Comparison of ENCODE assay signal across 8 mouse cellular contexts in the genomic region with DNA sequence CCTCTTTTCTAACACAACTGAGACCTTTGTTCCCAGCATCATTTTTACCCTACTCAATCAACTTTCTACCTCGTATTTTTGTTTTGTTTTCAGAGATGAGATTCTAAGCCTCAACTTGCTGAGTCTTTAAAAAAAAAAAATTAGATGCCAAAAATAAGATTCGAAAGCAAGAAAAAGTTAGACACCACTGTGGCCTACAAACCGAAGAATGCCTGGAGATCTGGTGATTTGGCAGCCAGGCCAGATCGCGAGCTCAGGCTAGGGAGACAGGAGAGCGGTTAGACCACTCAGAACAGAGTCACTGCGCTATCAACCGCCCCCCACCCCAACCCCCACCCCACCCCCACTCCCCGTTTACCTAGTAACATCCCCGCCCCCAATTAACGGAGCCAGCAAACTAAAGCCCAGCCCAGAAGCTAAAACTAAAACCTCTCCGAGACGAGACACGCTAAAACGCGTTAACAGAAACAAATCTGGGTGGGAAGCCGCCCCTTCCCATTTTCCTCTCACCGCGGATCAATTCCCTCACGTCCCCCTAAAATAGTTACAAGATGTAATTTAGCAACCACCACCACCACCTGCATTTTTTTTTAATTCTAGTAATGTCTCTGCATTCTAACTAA. TPM values are rescaled to one million over a fixed set of nuclear protein-coding genes. Genes with fewer than 3 reads are reported as not detected.
DNase-seq lines count a peak whose midpoint lies in the region; ATAC-seq and TF ChIP-seq lines count a peak whose summit lies in the region.

No protein-coding gene starts in this region.

- ATAC-seq in embryonic facial prominence, embryonic 13.5 days (ENCODE audit: insufficient number of reproducible peaks, insufficient read depth, low FRiP score, low TSS enrichment, low read depth): no peak

- H3K27ac ChIP-seq in heart, embryonic 10.5 days: peak overlapping the region; percentile 99
- peak overlapping the region; percentile 97; the same call in 1 of the 2 replicates for H3K27ac ChIP-seq in embryonic facial prominence, embryonic 13.5 days
- H3K27ac ChIP-seq in limb, embryonic 10.5 days: peak overlapping the region; percentile 98
- H3K27ac ChIP-seq in small intestine, adult 2 months (ENCODE audit: insufficient read depth, low read depth, low read length): no peak overlapping the region

- H3K4me2 ChIP-seq in embryonic facial prominence, embryonic 13.5 days: peak overlapping the region; percentile 75

- H3K27me3 ChIP-seq in heart, embryonic 10.5 days (ENCODE audit: insufficient read depth, poor library complexity, severe bottlenecking): no peaks in the 10 kb centered on the region
- H3K27me3 ChIP-seq in embryonic facial prominence, embryonic 13.5 days: no peaks in the 10 kb centered on the region
- H3K27me3 ChIP-seq in limb, embryonic 10.5 days (ENCODE audit: low read depth, poor library complexity, severe bottlenecking): no peaks in the 10 kb centered on the region
- H3K27me3 ChIP-seq in small intestine, adult 2 months (ENCODE audit: control insufficient read depth, insufficient read depth, low read length): no peaks in the 10 kb centered on the region

- 6% methylated on average over 20 of the region's 20 CpGs for WGBS in heart, embryonic 10.5 days
- WGBS in embryonic facial prominence, embryonic 13.5 days: 6% methylated on average over 20 of the region's 20 CpGs
- 10% methylated on average over 20 of the region's 20 CpGs for WGBS in limb, embryonic 10.5 days
- 7% methylated on average over 20 of the region's 20 CpGs for WGBS in small intestine, adult 2 months

- H3K9ac ChIP-seq in embryonic facial prominence, embryonic 13.5 days: peak overlapping the region; percentile 97

- no peak for TF ChIP-seq CTCF in small intestine, adult 2 months (IDR thresholded peaks at IDR 0.05; ENCODE audit: extremely low read depth, insufficient read length, insufficient replicate concordance, low read depth, low read length)

- TF ChIP-seq POLR2A in small intestine, adult 2 months (IDR thresholded peaks at IDR 0.05; ENCODE audit: low read depth, low read length): no peak

- DNase-seq in heart, embryonic 10.5 days (ENCODE audit: low spot score): no peak
- no peak for DNase-seq in heart, adult 9 months (ENCODE audit: low spot score in 2 of 2)
- DNase-seq in ES-CJ7 (ENCODE audit: low read depth, low spot score): peak; percentile 73
- DNase-seq in limb, embryonic 10.5 days (ENCODE audit: low spot score): no peak
- DNase-seq in gastrocnemius, adult 18-20 months (ENCODE audit: low spot score): no peak
- DNase-seq in lung, postnatal 36 days: no peak

- H3K36me3 ChIP-seq in heart, embryonic 10.5 days: peaks cover 15% of the 10 kb centered on the region
- H3K36me3 ChIP-seq in embryonic facial prominence, embryonic 13.5 days: peaks cover 14% of the 10 kb centered on the region
- H3K36me3 ChIP-seq in limb, embryonic 10.5 days: peaks cover 18% of the 10 kb centered on the region
- H3K36me3 ChIP-seq in small intestine, adult 2 months (ENCODE audit: control insufficient read depth, insufficient read depth, low read length): peaks cover 5% of the 10 kb centered on the region

- H3K4me3 ChIP-seq in heart, embryonic 10.5 days: peak overlapping the region; percentile 98
- peak overlapping the region; percentile 91 for H3K4me3 ChIP-seq in embryonic facial prominence, embryonic 13.5 days
- peak overlapping the region; percentile 97 for H3K4me3 ChIP-seq in limb, embryonic 10.5 days
- peak overlapping the region; percentile 95 for H3K4me3 ChIP-seq in small intestine, adult 2 months (ENCODE audit: low read depth, low read length)

- no peaks in the 10 kb centered on the region for H3K9me3 ChIP-seq in heart, embryonic 10.5 days
- H3K9me3 ChIP-seq in embryonic facial prominence, embryonic 13.5 days: no peaks in the 10 kb centered on the region
- no peaks in the 10 kb centered on the region for H3K9me3 ChIP-seq in limb, embryonic 10.5 days (replicated peaks)

- peaks cover 4% of the 10 kb centered on the region; the same call in 1 of the 2 replicates for H3K4me1 ChIP-seq in heart, embryonic 10.5 days
- H3K4me1 ChIP-seq in embryonic facial prominence, embryonic 13.5 days: peaks cover 6% of the 10 kb centered on the region; the same call in 1 of the 2 replicates
- H3K4me1 ChIP-seq in limb, embryonic 10.5 days: peaks cover 10% of the 10 kb centered on the region
- no peaks in the 10 kb centered on the region for H3K4me1 ChIP-seq in small intestine, adult 2 months (ENCODE audit: control insufficient read depth, insufficient read depth, insufficient read length, low read length)

RNA-seq across cellular contexts. Expression of a gene that starts 2.0 kb away (rescaled TPM):
- 7.0 and 8.6 TPM in 2 replicates for polyA plus RNA-seq in heart, embryonic 10.5 days (2016; fragmentation: Nextera tagmentation; extraction: Ambion mirVana)
- polyA plus RNA-seq in embryonic facial prominence, embryonic 13.5 days (2015; fragmentation: Nextera tagmentation; extraction: Ambion mirVana): 8.4 TPM in 2 replicates
- 7.6 and 8.9 TPM in 2 replicates for polyA plus RNA-seq in limb, embryonic 10.5 days (2016; fragmentation: Nextera tagmentation; extraction: Ambion mirVana)
- 2.3 and 3.1 TPM in 2 replicates for polyA plus RNA-seq in small intestine, adult 2 months (2012; rRNA removed)
- total RNA-seq in gastrocnemius, adult 18-20 months (2021): 1 to 10 TPM; 3.0 to 3.6 TPM

RNA-seq across cellular contexts. Expression of a gene that starts 2.7 kb away (rescaled TPM):
- polyA plus RNA-seq in heart, embryonic 10.5 days (2016; fragmentation: Nextera tagmentation; extraction: Ambion mirVana): 68.5 and 78.0 TPM in 2 replicates
- polyA plus RNA-seq in embryonic facial prominence, embryonic 13.5 days (2015; fragmentation: Nextera tagmentation; extraction: Ambion mirVana): 66.8 and 77.0 TPM in 2 replicates
- 67.9 and 73.9 TPM in 2 replicates for polyA plus RNA-seq in limb, embryonic 10.5 days (2016; fragmentation: Nextera tagmentation; extraction: Ambion mirVana)
- 2.6 and 8.7 TPM in 2 replicates for polyA plus RNA-seq in small intestine, adult 2 months (2012; rRNA removed)
- total RNA-seq in gastrocnemius, adult 18-20 months (2021): 100 to 1,000 TPM; 178 to 197 TPM
